Mouse (Mus musculus): ENCODE data around the gene Arhgef28. TPM values are rescaled to one million over a fixed set of nuclear protein-coding genes. Genes with fewer than 3 reads are reported as not detected.

The Arhgef28 gene
- 1.1 TPM for polyA plus RNA-seq (2014; fragmentation: Illumina TruSeq; extraction: RNeasy Lipid Tissue Mini Kit (QIAGEN cat#74804); ENCODE audit: low replicate concordance)

DNA sequence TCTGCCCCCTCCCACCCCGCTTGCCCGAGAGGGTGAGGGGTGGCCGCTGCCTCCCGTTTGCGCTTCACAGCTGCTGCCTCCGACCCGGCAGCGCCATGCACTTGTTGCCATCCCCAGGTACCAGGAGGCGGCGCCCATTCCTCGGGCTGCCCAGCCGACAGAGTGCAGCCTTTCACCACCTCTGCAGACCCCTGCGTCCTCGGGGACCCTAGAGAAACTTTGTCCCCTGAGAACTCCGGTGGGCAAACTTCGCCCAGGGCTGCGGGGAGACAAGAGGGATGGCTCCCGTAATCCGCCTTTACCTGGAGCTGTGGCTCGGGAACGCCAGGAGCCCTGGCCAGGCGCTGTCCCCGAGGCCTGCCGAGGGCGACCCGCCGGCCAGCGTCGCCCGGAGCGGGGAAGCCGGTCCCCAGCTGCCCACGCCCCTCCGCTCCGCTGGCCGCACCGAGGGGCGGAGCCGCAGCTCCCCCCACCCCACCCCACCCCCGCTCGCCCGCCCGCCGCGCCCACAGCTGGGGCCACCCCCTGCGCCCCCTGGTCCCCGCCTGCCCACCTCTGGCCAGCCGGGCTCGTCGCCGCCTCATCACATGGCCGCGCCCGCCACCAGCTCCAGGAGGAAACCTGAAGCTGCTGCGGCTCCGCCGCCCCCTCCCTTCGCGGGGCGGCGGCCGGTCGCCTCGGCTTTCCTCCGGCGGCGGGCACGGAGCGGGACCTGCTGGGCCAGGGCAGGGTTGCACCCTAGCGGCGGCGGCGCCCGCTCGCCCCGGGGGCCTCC lies at the start of gene Arhgef28:
Gene Arhgef28 (minus strand): TSS at position 669 of the 775 bp plus-strand sequence.

Other genes starting within 250 kb of the Arhgef28 start
- gene Utp15, start 56.6 kb upstream of the Arhgef28 start, polyA plus RNA-seq (2014; fragmentation: Illumina TruSeq; extraction: RNeasy Lipid Tissue Mini Kit (QIAGEN cat#74804); ENCODE audit: low replicate concordance): 9.5 TPM
- 42.0 TPM for gene Ankra2, start 56.6 kb upstream of the Arhgef28 start, polyA plus RNA-seq (2014; fragmentation: Illumina TruSeq; extraction: RNeasy Lipid Tissue Mini Kit (QIAGEN cat#74804); ENCODE audit: low replicate concordance)
- gene Gm21976, start 73.4 kb upstream of the Arhgef28 start, polyA plus RNA-seq (2014; fragmentation: Illumina TruSeq; extraction: RNeasy Lipid Tissue Mini Kit (QIAGEN cat#74804); ENCODE audit: low replicate concordance): not detected
- gene Btf3, start 110.6 kb upstream of the Arhgef28 start, polyA plus RNA-seq (2014; fragmentation: Illumina TruSeq; extraction: RNeasy Lipid Tissue Mini Kit (QIAGEN cat#74804); ENCODE audit: low replicate concordance): 767 TPM
- gene Foxd1, start 147.8 kb upstream of the Arhgef28 start, polyA plus RNA-seq (2014; fragmentation: Illumina TruSeq; extraction: RNeasy Lipid Tissue Mini Kit (QIAGEN cat#74804); ENCODE audit: low replicate concordance): not detected